Mouse (Mus musculus) lung, embryonic 16.5 days (tissue): ENCODE data around the gene Nod1. TPM values are rescaled to one million over a fixed set of nuclear protein-coding genes. Genes with fewer than 3 reads are reported as not detected.

Source experiments
- ATAC-seq: fragments of 200-750 bp; cut with Nextera tagmentation; 2 replicates; pipeline ENCODE4 v1.8.0; 2017; ENCODE audit warnings: low read depth, mild to moderate bottlenecking, moderate library complexity
- H3K27ac ChIP-seq: fragments of 300-500 bp; sonication (generic); 2 replicates; pipeline ENCODE4 v1.5.1; 2014; ENCODE audit warnings: mild to moderate bottlenecking, control low read depth, low read length
- H3K27me3 ChIP-seq: fragments of 300-500 bp; sonication (generic); 2 replicates; pipeline ENCODE4 v1.6.1; 2014; ENCODE audit warnings: low read depth, low read length, mixed read lengths; ENCODE audit not compliant: control insufficient read depth, insufficient read depth
- H3K36me3 ChIP-seq: fragments of 300-500 bp; sonication (generic); 2 replicates; pipeline ENCODE4 v1.6.1; 2014; ENCODE audit warnings: low read length; ENCODE audit not compliant: control insufficient read depth, insufficient read depth
- H3K4me1 ChIP-seq: fragments of 300-500 bp; sonication (generic); replicated peaks from 2 replicates; pipeline ENCODE4 v1.6.1; 2014; ENCODE audit warnings: low read length, mixed read lengths; ENCODE audit not compliant: control insufficient read depth, insufficient read depth
- H3K4me2 ChIP-seq: fragments of 300-500 bp; sonication (generic); 2 replicates; pipeline ENCODE4 v1.6.1; 2014; ENCODE audit warnings: low read depth, low read length, control low read depth
- H3K4me3 ChIP-seq: fragments of 300-500 bp; sonication (generic); 2 replicates; pipeline ENCODE4 v1.5.1; 2014; ENCODE audit warnings: mild to moderate bottlenecking, low read length, control low read depth
- H3K9ac ChIP-seq: fragments of 300-500 bp; sonication (generic); 2 replicates; pipeline ENCODE4 v1.6.1; 2014; ENCODE audit warnings: low read length, control low read depth
- H3K9me3 ChIP-seq: fragments of 300-500 bp; sonication (generic); 2 replicates; pipeline ENCODE4 v1.6.1; 2016; ENCODE audit warnings: low read length; ENCODE audit not compliant: control insufficient read depth
- WGBS: fragments of 180-500 bp; shearing (Covaris S2); extraction: QIAGEN DNeasy Blood & Tissue Kit; methylation state at CpG from one replicate; pipeline ENCODE4 v1.1.7; 2014; 5-methylcytosine and 5-hydroxymethylcytosine counted together
- polyA plus RNA-seq: library from polyadenylated mRNA; unstranded; fragments of >200 nt; fragmentation: Nextera tagmentation; extraction: Ambion mirVana; gene quantifications from 2 replicates; pipeline ENCODE4 v1.2.1, GENCODE M21; 2015

Gene Nod1
- polyA plus RNA-seq, 1 experiment from 2014 or later = 9.5 TPM

- Histone ChIP-seq H3K4me3 (no peak overlapping the region), H3K4me2 (no peak overlapping the region), H3K27me3 (no peaks in the 10 kb centered on the region), H3K9ac (no peak overlapping the region), H3K27ac (no peak overlapping the region), H3K36me3 (no peaks in the 10 kb centered on the region), H3K4me1 (no peaks in the 10 kb centered on the region), H3K9me3 (no peaks in the 10 kb centered on the region)
- WGBS = 63% methylated on average over 2 of the region's 2 CpGs
- no peak for ATAC-seq
Measured at GRCm38 (mm10) chr6:54900256-54900655, 72.2 kb downstream of the Nod1 start.

DNA sequence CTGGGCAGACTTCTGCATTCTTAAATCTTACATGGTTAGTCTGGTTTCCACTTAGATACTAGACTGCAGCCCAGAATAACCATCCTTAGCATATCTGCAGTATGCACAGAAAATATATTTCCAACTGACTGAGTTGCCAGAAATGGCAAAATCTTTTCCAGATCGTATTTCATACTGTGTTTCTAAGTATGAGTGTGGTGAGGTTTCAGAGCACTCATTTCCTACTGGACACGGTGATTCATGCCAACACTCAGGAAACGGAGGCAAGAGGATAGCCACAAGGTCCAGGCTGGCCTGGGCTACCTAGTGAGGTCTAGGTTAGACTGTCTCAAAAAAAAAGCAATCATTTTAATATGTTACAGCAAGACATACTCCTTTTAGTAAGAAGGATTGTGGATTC lies 81.0 kb downstream of the Nod1 start:
- H3K9ac ChIP-seq = no peak overlapping the region
- no peak overlapping the region for H3K4me2 ChIP-seq
- H3K9me3 ChIP-seq = no peaks in the 10 kb centered on the region
- no peak overlapping the region for H3K4me3 ChIP-seq
- ATAC-seq = no peak
- WGBS = 74% methylated on average over 3 of the region's 3 CpGs
- no peak overlapping the region for H3K27ac ChIP-seq
- no peaks in the 10 kb centered on the region for H3K4me1 ChIP-seq
- H3K36me3 ChIP-seq = no peaks in the 10 kb centered on the region
- no peaks in the 10 kb centered on the region for H3K27me3 ChIP-seq

- H3K9me3 ChIP-seq = no peaks in the 10 kb centered on the region
- WGBS = 87% methylated on average over 9 of the region's 9 CpGs
- no peak overlapping the region for H3K9ac ChIP-seq
- H3K27me3 ChIP-seq = no peaks in the 10 kb centered on the region
- ATAC-seq = no peak
- H3K27ac ChIP-seq = no peak overlapping the region
- H3K4me1 ChIP-seq = no peaks in the 10 kb centered on the region
- no peaks in the 10 kb centered on the region for H3K36me3 ChIP-seq
- H3K4me2 ChIP-seq = no peak overlapping the region
- H3K4me3 ChIP-seq = no peak overlapping the region
Measured at GRCm38 (mm10) chr6:54890221-54890620, 82.2 kb downstream of the Nod1 start.

- H3K4me2 ChIP-seq = no peak overlapping the region
- no peaks in the 10 kb centered on the region for H3K9me3 ChIP-seq
- H3K27ac ChIP-seq = no peak overlapping the region
- H3K4me3 ChIP-seq = no peak overlapping the region
- H3K9ac ChIP-seq = no peak overlapping the region
- H3K36me3 ChIP-seq = no peaks in the 10 kb centered on the region
- ATAC-seq = 0 out of 2 replicates have a peak, but pooled peaks have one; percentile 38
- 72% methylated on average over 7 of the region's 7 CpGs for WGBS
- H3K4me1 ChIP-seq = no peaks in the 10 kb centered on the region
- H3K27me3 ChIP-seq = no peaks in the 10 kb centered on the region
Measured at GRCm38 (mm10) chr6:54886195-54886594, 86.2 kb downstream of the Nod1 start.

DNA sequence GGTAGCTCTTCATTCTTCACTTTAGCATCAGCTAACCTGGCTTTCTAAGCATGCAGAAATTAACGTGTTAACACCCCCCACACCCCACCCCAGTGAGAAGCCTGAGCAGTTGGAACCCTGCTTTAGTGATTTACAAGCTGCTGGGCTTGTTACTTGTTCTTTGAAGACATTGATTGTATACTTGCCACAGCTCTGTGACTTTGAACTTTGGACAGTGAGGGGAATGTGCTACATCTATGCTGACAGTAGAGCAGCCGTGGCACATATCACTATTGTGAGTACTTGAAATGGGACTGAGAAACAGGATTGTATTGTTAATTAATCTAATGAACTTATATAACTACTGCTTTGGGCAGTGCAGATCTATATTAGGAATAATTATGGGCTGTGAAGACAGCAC lies 89.0 kb downstream of the Nod1 start:
- ATAC-seq = no peak
- no peak overlapping the region for H3K9ac ChIP-seq
- no peak overlapping the region for H3K4me2 ChIP-seq
- no peak overlapping the region for H3K27ac ChIP-seq
- H3K4me1 ChIP-seq = no peaks in the 10 kb centered on the region
- no peaks in the 10 kb centered on the region for H3K36me3 ChIP-seq
- H3K27me3 ChIP-seq = no peaks in the 10 kb centered on the region
- WGBS = 56% methylated on average over 2 of the region's 2 CpGs
- H3K4me3 ChIP-seq = no peak overlapping the region
- no peaks in the 10 kb centered on the region for H3K9me3 ChIP-seq

DNA sequence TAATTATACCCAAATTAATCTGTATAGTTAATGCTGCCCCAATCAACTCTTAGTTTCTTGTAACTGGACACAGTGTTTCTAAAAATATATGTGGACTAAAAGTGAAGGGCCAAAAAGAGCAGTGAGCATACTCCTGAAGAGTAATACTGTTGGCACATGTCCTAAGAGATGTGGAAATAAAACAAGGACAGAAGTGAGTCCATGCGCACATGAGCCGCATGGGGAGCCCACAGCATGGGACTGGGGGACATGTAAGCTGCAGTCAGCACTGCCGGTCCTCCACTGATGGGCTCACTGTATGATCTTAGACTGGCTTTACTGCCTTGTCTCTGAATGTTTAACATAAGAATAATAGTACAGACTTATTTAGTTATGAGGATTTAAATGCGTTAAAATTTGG lies 92.3 kb downstream of the Nod1 start:
- Histone ChIP-seq H3K9ac (no peak overlapping the region), H3K27me3 (no peaks in the 10 kb centered on the region), H3K9me3 (no peaks in the 10 kb centered on the region), H3K4me2 (no peak overlapping the region), H3K4me1 (no peaks in the 10 kb centered on the region; the same call in 1 of the 2 replicates), H3K4me3 (no peak overlapping the region), H3K36me3 (no peaks in the 10 kb centered on the region), H3K27ac (no peak overlapping the region)
- ATAC-seq = no peak
- WGBS = 89% methylated on average over 4 of the region's 4 CpGs

- H3K4me3 ChIP-seq = no peak overlapping the region
- no peaks in the 10 kb centered on the region for H3K36me3 ChIP-seq
- H3K27ac ChIP-seq = no peak overlapping the region
- no peak for ATAC-seq
- H3K4me2 ChIP-seq = no peak overlapping the region
- H3K27me3 ChIP-seq = no peaks in the 10 kb centered on the region
- H3K9me3 ChIP-seq = no peaks in the 10 kb centered on the region
- H3K4me1 ChIP-seq = no peaks in the 10 kb centered on the region; the same call in 1 of the 2 replicates
- no peak overlapping the region for H3K9ac ChIP-seq
Measured at GRCm38 (mm10) chr6:54878546-54878945, 93.9 kb downstream of the Nod1 start.

- 86% methylated on average over 3 of the region's 3 CpGs for WGBS
- H3K4me2 ChIP-seq = no peak overlapping the region
- H3K9me3 ChIP-seq = no peaks in the 10 kb centered on the region
Measured at GRCm38 (mm10) chr6:54877651-54878050, 94.8 kb downstream of the Nod1 start.

GRCm38 (mm10) chr6:54876782-54877181 lies 95.6 kb downstream of the Nod1 start:
- no peaks in the 10 kb centered on the region for H3K9me3 ChIP-seq
- H3K27me3 ChIP-seq = no peaks in the 10 kb centered on the region
- H3K4me2 ChIP-seq = no peak overlapping the region
- no peaks in the 10 kb centered on the region for H3K36me3 ChIP-seq
- no peak for ATAC-seq
- H3K9ac ChIP-seq = no peak overlapping the region
- no peak overlapping the region for H3K27ac ChIP-seq
- H3K4me1 ChIP-seq = no peaks in the 10 kb centered on the region; the same call in 1 of the 2 replicates
- WGBS = 26% methylated on average over 5 of the region's 5 CpGs
- H3K4me3 ChIP-seq = no peak overlapping the region

More at GRCm38 (mm10) chr6:54877651-54878050, 94.8 kb downstream of the Nod1 start:
- Histone ChIP-seq H3K27me3 (no peaks in the 10 kb centered on the region), H3K4me1 (no peaks in the 10 kb centered on the region; the same call in 1 of the 2 replicates), H3K36me3 (no peaks in the 10 kb centered on the region), H3K9ac (no peak overlapping the region), H3K27ac (no peak overlapping the region), H3K4me3 (no peak overlapping the region)
- ATAC-seq = no peak
